Mouse (Mus musculus) forebrain, embryonic 14.5 days (tissue): Measurements from ENCODE around the gene Whamm. TPM values are rescaled to one million over a fixed set of nuclear protein-coding genes. Genes with fewer than 3 reads are reported as not detected.

ENCODE experiments used
- ATAC-seq: fragments of 200-750 bp; cut with Nextera tagmentation; 2 replicates; pipeline ENCODE4 v1.8.0; 2017; ENCODE audit warnings: mild to moderate bottlenecking, moderate library complexity
- DNase-seq: peaks from one replicate; pipeline ENCODE4 v3.0.0-alpha.2; 2015; ENCODE audit warnings: low spot score
- H3K27ac ChIP-seq: fragments of 300-500 bp; sonication (generic); 2 replicates; pipeline ENCODE4 v1.5.1; 2014; ENCODE audit warnings: low read depth, mild to moderate bottlenecking, control low read depth, low read length, moderate library complexity
- H3K27me3 ChIP-seq: fragments of 300-500 bp; sonication (generic); replicated peaks from 2 replicates; pipeline ENCODE4 v1.6.1; 2014; ENCODE audit warnings: low read length, control low read depth, mixed read lengths; ENCODE audit not compliant: control insufficient read depth, insufficient read depth
- H3K36me3 ChIP-seq: fragments of 300-500 bp; sonication (generic); 2 replicates; pipeline ENCODE4 v1.6.1; 2014; ENCODE audit warnings: low read length, control low read depth; ENCODE audit not compliant: control insufficient read depth, insufficient read depth
- H3K4me1 ChIP-seq: fragments of 300-500 bp; sonication (generic); 2 replicates; pipeline ENCODE4 v1.6.1; 2014; ENCODE audit warnings: antibody characterized with exemption, low read length, control low read depth; ENCODE audit not compliant: control insufficient read depth, insufficient read depth
- H3K4me2 ChIP-seq: fragments of 300-500 bp; sonication (generic); 2 replicates; pipeline ENCODE4 v1.6.1; 2014; ENCODE audit warnings: mild to moderate bottlenecking, control low read depth, low read length
- H3K4me3 ChIP-seq: fragments of 300-500 bp; sonication (generic); 2 replicates; pipeline ENCODE4 v1.5.1; 2014; ENCODE audit warnings: low read depth, low read length, control low read depth
- H3K9ac ChIP-seq: fragments of 300-500 bp; sonication (generic); 2 replicates; pipeline ENCODE4 v1.6.1; 2014; ENCODE audit warnings: mild to moderate bottlenecking, low read length, control low read depth, moderate library complexity
- H3K9me3 ChIP-seq: fragments of 300-500 bp; sonication (generic); replicated peaks from 2 replicates; pipeline ENCODE4 v1.6.1; 2016; ENCODE audit warnings: low read length, control low read depth, mixed read lengths; ENCODE audit not compliant: control insufficient read depth
- WGBS: fragments of 180-500 bp; shearing (Covaris S2); extraction: QIAGEN DNeasy Blood & Tissue Kit; methylation state at CpG from one replicate; pipeline ENCODE4 v1.1.7; 2014; 5-methylcytosine and 5-hydroxymethylcytosine counted together
- polyA plus RNA-seq: library from polyadenylated mRNA; unstranded; fragments of >200 nt; fragmentation: Nextera tagmentation; extraction: Ambion mirVana; gene quantifications from 2 replicates; pipeline ENCODE4 v1.2.1, GENCODE M21; 2014

Gene Whamm
- polyA plus RNA-seq, 1 experiment from 2014 or later: 4.7 TPM

- no peaks in the 10 kb centered on the region for H3K27me3 ChIP-seq
- peaks cover 8% of the 10 kb centered on the region; the same call in 1 of the 2 replicates for H3K4me1 ChIP-seq
- ATAC-seq (0 out of 2 replicates have a peak, but pooled peaks have one; percentile 29), DNase-seq (peak; percentile 39)
- WGBS: 24% methylated on average over 1 of the region's 1 CpGs
- H3K4me2 ChIP-seq: no peak overlapping the region
- H3K9me3 ChIP-seq: no peaks in the 10 kb centered on the region
- no peak overlapping the region for H3K4me3 ChIP-seq
- H3K36me3 ChIP-seq: peaks cover under 1% of the 10 kb centered on the region; the same call in 1 of the 2 replicates
- no peak overlapping the region for H3K9ac ChIP-seq
- H3K27ac ChIP-seq: no peak overlapping the region
These were observed 30.1 kb upstream of the Whamm start for GRCm38 (mm10) chr7:81540999-81541398.

- ATAC-seq (peak; percentile 36; the same call in 1 of the 2 replicates), DNase-seq (peak; percentile 50)
- Histone ChIP-seq H3K9me3 (no peaks in the 10 kb centered on the region), H3K36me3 (no peaks in the 10 kb centered on the region), H3K9ac (no peak overlapping the region), H3K27ac (no peak overlapping the region), H3K27me3 (no peaks in the 10 kb centered on the region), H3K4me3 (no peak overlapping the region), H3K4me2 (no peak overlapping the region), H3K4me1 (peaks cover 8% of the 10 kb centered on the region; the same call in 1 of the 2 replicates)
- WGBS: 80% methylated on average over 7 of the region's 7 CpGs
These were observed 29.0 kb upstream of the Whamm start for GRCm38 (mm10) chr7:81541924-81542524.

DNA sequence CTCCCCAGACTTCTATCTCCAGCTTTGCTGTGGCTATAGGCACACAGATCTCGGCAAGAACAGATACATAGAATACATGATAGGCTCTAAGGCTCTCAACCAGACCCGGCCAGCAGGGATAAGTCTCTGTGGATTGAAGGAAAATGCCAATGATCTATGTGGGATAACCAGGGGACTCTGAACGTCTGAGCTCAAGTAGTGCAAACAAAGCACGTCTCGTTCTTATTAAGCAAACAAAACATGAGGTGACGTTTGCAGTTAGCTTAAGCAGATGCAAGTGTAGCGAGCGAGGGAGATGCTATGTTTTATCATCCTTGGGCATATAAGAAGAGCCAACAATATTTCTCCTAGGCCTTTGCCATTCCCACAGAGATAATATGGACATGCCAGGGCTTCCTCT is 28.1 kb upstream of the Whamm start:
- WGBS: 85% methylated on average over 8 of the region's 8 CpGs
- Histone ChIP-seq H3K4me2 (no peak overlapping the region), H3K4me3 (no peak overlapping the region), H3K9ac (no peak overlapping the region), H3K4me1 (peaks cover 8% of the 10 kb centered on the region; the same call in 1 of the 2 replicates), H3K36me3 (no peaks in the 10 kb centered on the region), H3K27me3 (no peaks in the 10 kb centered on the region), H3K27ac (no peak overlapping the region), H3K9me3 (no peaks in the 10 kb centered on the region)
- no peak for ATAC-seq
- DNase-seq: no peak

GRCm38 (mm10) chr7:81548864-81549263 is 22.2 kb upstream of the Whamm start:
- no peak for ATAC-seq
- 83% methylated on average over 11 of the region's 11 CpGs for WGBS
- no peak overlapping the region for H3K4me3 ChIP-seq
- H3K4me1 ChIP-seq: no peaks in the 10 kb centered on the region
- H3K27me3 ChIP-seq: no peaks in the 10 kb centered on the region
- H3K27ac ChIP-seq: no peak overlapping the region
- no peaks in the 10 kb centered on the region for H3K36me3 ChIP-seq
- H3K9me3 ChIP-seq: no peaks in the 10 kb centered on the region
- no peak overlapping the region for H3K9ac ChIP-seq
- H3K4me2 ChIP-seq: no peak overlapping the region
- no peak for DNase-seq

DNA sequence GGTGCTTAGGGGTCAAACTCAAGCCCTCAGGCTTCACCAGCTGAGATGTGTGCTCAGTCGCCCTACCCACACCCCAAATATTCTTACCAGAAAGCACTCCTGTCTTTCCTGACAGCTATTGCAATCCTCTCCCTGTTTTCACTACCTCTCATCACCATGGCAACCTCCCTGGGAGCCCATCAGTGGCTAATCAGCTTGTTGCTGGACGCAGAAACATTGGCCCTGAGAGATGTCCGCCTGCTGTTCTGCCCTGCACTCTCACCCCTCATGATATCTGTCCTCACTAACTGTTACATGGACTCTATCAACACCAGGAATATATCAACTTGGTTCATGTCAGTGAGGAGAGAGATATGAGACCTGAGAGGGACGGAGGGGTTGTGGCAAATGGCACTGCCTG is 17.5 kb upstream of the Whamm start:
- peak; percentile 20 for DNase-seq
- Histone ChIP-seq H3K27ac (no peak overlapping the region), H3K9ac (no peak overlapping the region), H3K9me3 (no peaks in the 10 kb centered on the region), H3K4me3 (no peak overlapping the region), H3K27me3 (no peaks in the 10 kb centered on the region), H3K4me2 (no peak overlapping the region), H3K36me3 (no peaks in the 10 kb centered on the region), H3K4me1 (no peaks in the 10 kb centered on the region)
- 56% methylated on average over 4 of the region's 4 CpGs for WGBS
- ATAC-seq: no peak

DNA sequence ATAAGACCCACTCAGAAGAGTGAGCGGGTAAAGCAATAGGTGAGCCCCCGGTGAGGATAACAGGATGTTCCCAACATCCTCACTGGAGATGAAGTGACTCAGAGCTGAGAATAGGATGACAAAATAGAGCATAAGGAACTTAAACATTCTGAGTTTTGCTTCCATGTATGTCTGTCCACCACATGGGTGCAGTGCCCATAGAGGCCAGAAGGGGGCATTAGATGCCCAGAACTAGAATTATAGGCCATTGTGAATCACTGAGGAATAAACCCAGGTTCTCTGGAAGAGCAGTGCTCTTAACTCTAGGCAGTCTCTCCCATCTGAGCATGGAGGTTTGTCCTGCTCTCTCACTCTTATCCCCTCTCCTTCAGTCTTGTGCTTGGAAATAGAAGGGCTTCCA is 16.7 kb upstream of the Whamm start:
- no peak overlapping the region for H3K4me2 ChIP-seq
- no peaks in the 10 kb centered on the region for H3K36me3 ChIP-seq
- peak; percentile 34 for DNase-seq
- H3K4me3 ChIP-seq: no peak overlapping the region
- no peak overlapping the region for H3K27ac ChIP-seq
- no peaks in the 10 kb centered on the region for H3K9me3 ChIP-seq
- H3K27me3 ChIP-seq: no peaks in the 10 kb centered on the region
- no peaks in the 10 kb centered on the region for H3K4me1 ChIP-seq
- ATAC-seq: no peak
- WGBS: 91% methylated on average over 2 of the region's 2 CpGs
- H3K9ac ChIP-seq: no peak overlapping the region

DNA sequence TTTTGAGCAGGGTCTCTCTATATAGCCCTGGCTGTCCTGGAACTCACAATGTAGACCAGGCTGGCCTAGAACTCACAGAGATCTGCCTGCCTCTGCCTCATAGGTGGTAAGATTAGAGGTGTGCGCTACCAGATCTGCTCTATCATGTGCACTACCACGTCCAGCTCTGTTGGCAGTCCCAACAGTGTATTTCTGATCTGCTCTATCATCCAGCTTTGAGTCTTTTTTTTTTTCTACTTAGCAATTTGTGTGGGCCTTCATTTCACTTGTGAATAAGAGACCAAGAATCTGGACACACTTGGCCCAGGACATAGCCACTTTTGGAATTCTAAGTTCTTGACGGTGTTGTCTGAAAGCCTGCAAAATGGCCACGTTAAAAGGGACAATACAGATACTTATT is 14.2 kb upstream of the Whamm start:
- Histone ChIP-seq H3K9me3 (no peaks in the 10 kb centered on the region), H3K4me3 (no peak overlapping the region), H3K27me3 (no peaks in the 10 kb centered on the region), H3K36me3 (no peaks in the 10 kb centered on the region), H3K4me2 (no peak overlapping the region), H3K9ac (no peak overlapping the region), H3K27ac (no peak overlapping the region), H3K4me1 (no peaks in the 10 kb centered on the region)
- no peak for ATAC-seq
- DNase-seq: no peak
- 83% methylated on average over 4 of the region's 4 CpGs for WGBS

GRCm38 (mm10) chr7:81557252-81557984 is 13.6 kb upstream of the Whamm start:
- H3K9ac ChIP-seq: no peak overlapping the region
- no peaks in the 10 kb centered on the region for H3K36me3 ChIP-seq
- WGBS: 66% methylated on average over 7 of the region's 7 CpGs
- H3K27me3 ChIP-seq: no peaks in the 10 kb centered on the region
- no peak overlapping the region for H3K4me3 ChIP-seq
- H3K9me3 ChIP-seq: no peaks in the 10 kb centered on the region
- no peak overlapping the region for H3K27ac ChIP-seq
- DNase-seq (peak; percentile 62), ATAC-seq (peak; percentile 42; the same call in 1 of the 2 replicates)
- no peak overlapping the region for H3K4me2 ChIP-seq
- H3K4me1 ChIP-seq: no peaks in the 10 kb centered on the region

DNA sequence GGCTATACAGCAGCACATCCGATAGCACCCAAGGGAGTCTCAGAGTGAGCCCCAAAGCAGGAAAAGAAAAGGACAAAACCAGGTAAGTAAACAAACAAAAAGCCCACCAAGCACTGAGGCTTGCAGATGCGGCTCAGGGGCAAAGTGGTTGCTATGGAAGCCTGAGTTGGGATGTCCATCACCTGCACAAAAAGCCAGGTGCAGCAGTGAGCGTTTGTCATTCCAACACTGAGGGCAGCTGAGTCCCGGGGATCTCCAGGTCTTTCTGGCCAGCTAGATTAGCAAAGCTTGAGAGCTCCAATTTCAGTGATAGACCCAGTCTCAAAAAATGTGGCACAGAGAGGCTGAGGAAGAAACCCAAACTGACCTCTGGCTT is 13.1 kb upstream of the Whamm start:
- no peak overlapping the region for H3K4me2 ChIP-seq
- no peaks in the 10 kb centered on the region for H3K36me3 ChIP-seq
- DNase-seq (no peak), ATAC-seq (no peak)
- 76% methylated on average over 4 of the region's 4 CpGs for WGBS
- H3K9ac ChIP-seq: no peak overlapping the region
- H3K27ac ChIP-seq: no peak overlapping the region
- no peaks in the 10 kb centered on the region for H3K27me3 ChIP-seq
- no peaks in the 10 kb centered on the region for H3K4me1 ChIP-seq
- no peaks in the 10 kb centered on the region for H3K9me3 ChIP-seq
- no peak overlapping the region for H3K4me3 ChIP-seq
